Mouse (Mus musculus): ENCODE data around the gene Mcm3. TPM values are rescaled to one million over a fixed set of nuclear protein-coding genes. Genes with fewer than 3 reads are reported as not detected.
"Not testable (repeated sequence)": the region's sequence is repeated elsewhere in the genome, so short reads cannot be mapped to it uniquely, and the experiment has no call there.

The Mcm3 gene
- polyA plus RNA-seq, 1 experiment from 2014 or later: 28.3 TPM

DNA sequence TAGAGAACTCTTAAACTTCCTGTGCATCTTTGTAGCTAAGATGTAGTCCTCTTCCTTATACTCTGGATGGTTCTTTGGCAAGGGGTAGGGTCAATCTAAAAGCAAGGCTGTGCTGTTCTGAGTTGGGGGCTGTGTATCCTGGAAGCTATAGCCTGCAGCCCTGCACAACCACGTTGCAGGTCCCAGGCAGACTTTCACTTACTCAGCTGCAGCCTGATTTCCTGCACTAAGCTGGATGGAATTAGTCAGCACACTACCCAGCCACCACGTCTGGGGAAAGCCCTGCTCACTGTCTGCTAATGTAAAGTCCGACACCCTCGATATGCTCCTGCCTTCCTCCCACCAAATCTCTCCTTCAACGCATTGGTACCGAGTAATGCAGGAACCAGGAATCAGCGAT, 28.7 kb downstream of the Mcm3 start:
- 75% methylated on average over 7 of the region's 7 CpGs for WGBS
- Histone ChIP-seq H3K27me3 (ENCODE audit: control insufficient read depth, insufficient read depth, low read length) (no peaks in the 10 kb centered on the region), H3K4me3 (replicated peaks; ENCODE audit: low read depth, low read length) (no peak overlapping the region), H3K27ac (replicated peaks; ENCODE audit: low read depth, low read length) (no peak overlapping the region), H3K36me3 (ENCODE audit: control insufficient read depth, insufficient read depth, low read length) (no peaks in the 10 kb centered on the region), H3K4me2 (ENCODE audit: low read length) (no peak overlapping the region), H3K9me3 (ENCODE audit: control insufficient read depth, low read length) (no peaks in the 10 kb centered on the region), H3K4me1 (ENCODE audit: control insufficient read depth, insufficient read depth, low read length) (no peaks in the 10 kb centered on the region), H3K9ac (replicated peaks; ENCODE audit: low read length) (no peak overlapping the region)
- ATAC-seq (ENCODE audit: low FRiP score, low TSS enrichment): no peak
- no peak for DNase-seq

- H3K27me3 ChIP-seq (ENCODE audit: control insufficient read depth, insufficient read depth, low read length); H3K9me3 ChIP-seq (ENCODE audit: control insufficient read depth, low read length); H3K9ac ChIP-seq (replicated peaks; ENCODE audit: low read length); DNase-seq; H3K4me2 ChIP-seq (ENCODE audit: low read length); H3K36me3 ChIP-seq (ENCODE audit: control insufficient read depth, insufficient read depth, low read length); H3K4me1 ChIP-seq (ENCODE audit: control insufficient read depth, insufficient read depth, low read length); H3K4me3 ChIP-seq (replicated peaks; ENCODE audit: low read depth, low read length); ATAC-seq (ENCODE audit: low FRiP score, low TSS enrichment); H3K27ac ChIP-seq (replicated peaks; ENCODE audit: low read depth, low read length): not testable (repeated sequence)
- 80% methylated on average over 1 of the region's 1 CpGs for WGBS
Observed at GRCm38 (mm10) chr1:20790517-20790916, 29.6 kb downstream of the Mcm3 start, which contains the start of gene Il17f. Gene Il17f, minus strand, starts transcription at chr1:20790617.

DNA sequence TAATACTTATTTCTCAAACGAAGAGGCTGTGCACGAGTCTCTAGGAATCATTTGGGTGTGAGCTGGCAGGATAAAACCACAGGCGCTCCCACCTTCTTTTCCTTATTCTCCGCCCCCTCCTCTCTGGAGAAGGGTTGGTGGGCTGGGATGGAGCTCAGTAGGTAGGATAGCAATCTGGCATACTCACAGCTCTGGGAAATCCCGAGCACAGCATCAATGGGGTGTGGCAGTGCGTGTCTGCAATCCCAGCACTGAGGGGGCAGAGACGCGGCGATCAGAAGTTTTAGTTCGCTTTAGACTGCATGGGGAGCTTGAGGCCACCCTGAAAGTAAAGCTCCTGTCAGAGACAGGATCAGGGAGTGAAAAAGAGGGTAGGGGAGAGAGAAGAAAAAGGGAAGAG, 31.7 kb downstream of the Mcm3 start:
- no peak overlapping the region for H3K4me2 ChIP-seq (ENCODE audit: low read length)
- H3K9ac ChIP-seq (replicated peaks; ENCODE audit: low read length): no peak overlapping the region
- no peaks in the 10 kb centered on the region for H3K4me1 ChIP-seq (ENCODE audit: control insufficient read depth, insufficient read depth, low read length)
- no peak for ATAC-seq (ENCODE audit: low FRiP score, low TSS enrichment)
- H3K36me3 ChIP-seq (ENCODE audit: control insufficient read depth, insufficient read depth, low read length): no peaks in the 10 kb centered on the region
- H3K9me3 ChIP-seq (ENCODE audit: control insufficient read depth, low read length): no peaks in the 10 kb centered on the region
- no peak for DNase-seq
- no peaks in the 10 kb centered on the region for H3K27me3 ChIP-seq (ENCODE audit: control insufficient read depth, insufficient read depth, low read length)
- WGBS: 40% methylated on average over 10 of the region's 10 CpGs
- H3K27ac ChIP-seq (replicated peaks; ENCODE audit: low read depth, low read length): no peak overlapping the region
- no peak overlapping the region for H3K4me3 ChIP-seq (replicated peaks; ENCODE audit: low read depth, low read length)

DNA sequence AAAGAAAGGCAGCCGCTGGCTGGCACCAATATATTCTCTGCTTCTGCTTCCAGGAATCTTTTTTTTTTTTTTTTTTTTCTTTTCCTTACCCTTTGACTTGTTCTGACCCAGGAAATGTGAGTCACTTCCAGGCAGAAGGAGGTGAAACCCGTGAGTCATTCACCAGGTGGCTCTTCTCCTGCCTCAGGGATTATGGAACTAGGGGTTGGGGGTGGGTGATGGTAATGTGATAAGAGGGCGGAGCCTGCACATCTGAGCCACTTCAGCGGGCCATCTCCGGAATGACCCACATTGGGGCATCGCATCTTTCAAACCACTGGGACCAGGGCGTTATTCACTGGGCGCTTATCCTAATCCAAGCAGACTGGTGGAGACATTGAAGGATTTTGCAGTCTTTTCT, 33.1 kb downstream of the Mcm3 start:
- Histone ChIP-seq H3K4me1 (ENCODE audit: control insufficient read depth, insufficient read depth, low read length) (no peaks in the 10 kb centered on the region), H3K9ac (replicated peaks; ENCODE audit: low read length) (no peak overlapping the region), H3K36me3 (ENCODE audit: control insufficient read depth, insufficient read depth, low read length) (no peaks in the 10 kb centered on the region), H3K4me2 (ENCODE audit: low read length) (no peak overlapping the region), H3K27ac (replicated peaks; ENCODE audit: low read depth, low read length) (no peak overlapping the region), H3K9me3 (ENCODE audit: control insufficient read depth, low read length) (no peaks in the 10 kb centered on the region), H3K27me3 (ENCODE audit: control insufficient read depth, insufficient read depth, low read length) (no peaks in the 10 kb centered on the region), H3K4me3 (replicated peaks; ENCODE audit: low read depth, low read length) (no peak overlapping the region)
- WGBS: 62% methylated on average over 8 of the region's 8 CpGs
- no peak; the same call in 1 of the 2 replicates for ATAC-seq (ENCODE audit: low FRiP score, low TSS enrichment)
- no peak for DNase-seq

GRCm38 (mm10) chr1:20778366-20778765, 41.7 kb downstream of the Mcm3 start:
- 83% methylated on average over 2 of the region's 2 CpGs for WGBS
- H3K27ac ChIP-seq (replicated peaks; ENCODE audit: low read depth, low read length): no peak overlapping the region
- DNase-seq (no peak), ATAC-seq (ENCODE audit: low FRiP score, low TSS enrichment) (no peak)
- H3K9ac ChIP-seq (replicated peaks; ENCODE audit: low read length): no peak overlapping the region
- H3K36me3 ChIP-seq (ENCODE audit: control insufficient read depth, insufficient read depth, low read length): no peaks in the 10 kb centered on the region
- H3K4me3 ChIP-seq (replicated peaks; ENCODE audit: low read depth, low read length): no peak overlapping the region
- no peaks in the 10 kb centered on the region for H3K27me3 ChIP-seq (ENCODE audit: control insufficient read depth, insufficient read depth, low read length)
- H3K4me1 ChIP-seq (ENCODE audit: control insufficient read depth, insufficient read depth, low read length): no peaks in the 10 kb centered on the region
- no peaks in the 10 kb centered on the region for H3K9me3 ChIP-seq (ENCODE audit: control insufficient read depth, low read length)
- H3K4me2 ChIP-seq (ENCODE audit: low read length): no peak overlapping the region

- not testable (repeated sequence) for H3K9me3 ChIP-seq (ENCODE audit: control insufficient read depth, low read length); H3K9ac ChIP-seq (replicated peaks; ENCODE audit: low read length)
Observed at GRCm38 (mm10) chr1:20774026-20774730, 45.9 kb downstream of the Mcm3 start.

GRCm38 (mm10) chr1:20766526-20766925, 53.6 kb downstream of the Mcm3 start:
- no peak overlapping the region for H3K9ac ChIP-seq (replicated peaks; ENCODE audit: low read length)
- no peaks in the 10 kb centered on the region for H3K27me3 ChIP-seq (ENCODE audit: control insufficient read depth, insufficient read depth, low read length)
- H3K4me1 ChIP-seq (ENCODE audit: control insufficient read depth, insufficient read depth, low read length): no peaks in the 10 kb centered on the region
- no peak overlapping the region for H3K4me2 ChIP-seq (ENCODE audit: low read length)
- WGBS: 92% methylated on average over 6 of the region's 6 CpGs
- H3K4me3 ChIP-seq (replicated peaks; ENCODE audit: low read depth, low read length): no peak overlapping the region
- no peak overlapping the region for H3K27ac ChIP-seq (replicated peaks; ENCODE audit: low read depth, low read length)
- H3K9me3 ChIP-seq (ENCODE audit: control insufficient read depth, low read length): no peaks in the 10 kb centered on the region
- H3K36me3 ChIP-seq (ENCODE audit: control insufficient read depth, insufficient read depth, low read length): no peaks in the 10 kb centered on the region
- ATAC-seq (ENCODE audit: low FRiP score, low TSS enrichment) (no peak), DNase-seq (no peak)

More at GRCm38 (mm10) chr1:20774026-20774730, 45.9 kb downstream of the Mcm3 start:
- not testable (repeated sequence) for ATAC-seq (ENCODE audit: low FRiP score, low TSS enrichment); H3K27me3 ChIP-seq (ENCODE audit: control insufficient read depth, insufficient read depth, low read length); DNase-seq; H3K27ac ChIP-seq (replicated peaks; ENCODE audit: low read depth, low read length); H3K36me3 ChIP-seq (ENCODE audit: control insufficient read depth, insufficient read depth, low read length); H3K4me3 ChIP-seq (replicated peaks; ENCODE audit: low read depth, low read length); H3K4me1 ChIP-seq (ENCODE audit: control insufficient read depth, insufficient read depth, low read length); H3K4me2 ChIP-seq (ENCODE audit: low read length)
- WGBS: 85% methylated on average over 4 of the region's 4 CpGs

DNA sequence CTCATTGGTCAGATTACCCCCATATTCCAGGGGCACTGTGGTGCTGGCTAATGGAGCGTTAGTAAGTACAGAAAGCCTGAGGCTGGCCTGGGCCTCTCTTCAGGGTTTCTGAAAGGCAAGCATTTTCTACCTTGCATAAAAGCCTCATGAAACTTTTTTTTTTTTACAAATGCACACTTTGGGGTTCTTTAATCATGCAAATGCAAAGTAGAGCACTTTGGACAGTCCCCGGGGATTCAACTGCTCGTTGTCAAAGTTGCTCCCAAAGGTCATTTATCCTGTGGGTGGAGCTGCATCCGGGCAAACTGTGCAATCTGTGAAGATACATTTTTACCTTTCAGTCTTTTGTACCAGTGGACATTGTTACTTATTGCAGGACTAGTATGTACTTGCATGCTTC, 58.7 kb downstream of the Mcm3 start:
- 69% methylated on average over 4 of the region's 4 CpGs for WGBS
- no peak overlapping the region for H3K27ac ChIP-seq (replicated peaks; ENCODE audit: low read depth, low read length)

GRCm38 (mm10) chr1:20760331-20760730, 59.8 kb downstream of the Mcm3 start:
- H3K27ac ChIP-seq (replicated peaks; ENCODE audit: low read depth, low read length): no peak overlapping the region
- H3K4me3 ChIP-seq (replicated peaks; ENCODE audit: low read depth, low read length): no peak overlapping the region
- no peaks in the 10 kb centered on the region for H3K4me1 ChIP-seq (ENCODE audit: control insufficient read depth, insufficient read depth, low read length)
- no peak for ATAC-seq (ENCODE audit: low FRiP score, low TSS enrichment)
- no peak for DNase-seq
- H3K27me3 ChIP-seq (ENCODE audit: control insufficient read depth, insufficient read depth, low read length): no peaks in the 10 kb centered on the region
- no peak overlapping the region for H3K4me2 ChIP-seq (ENCODE audit: low read length)
- no peak overlapping the region for H3K9ac ChIP-seq (replicated peaks; ENCODE audit: low read length)
- H3K36me3 ChIP-seq (ENCODE audit: control insufficient read depth, insufficient read depth, low read length): no peaks in the 10 kb centered on the region
- 82% methylated on average over 5 of the region's 5 CpGs for WGBS
- no peaks in the 10 kb centered on the region for H3K9me3 ChIP-seq (ENCODE audit: control insufficient read depth, low read length)

More for the DNA sequence above, 58.7 kb downstream of the Mcm3 start:
- Histone ChIP-seq H3K4me3 (replicated peaks; ENCODE audit: low read depth, low read length) (no peak overlapping the region), H3K4me1 (ENCODE audit: control insufficient read depth, insufficient read depth, low read length) (no peaks in the 10 kb centered on the region), H3K4me2 (ENCODE audit: low read length) (no peak overlapping the region), H3K9me3 (ENCODE audit: control insufficient read depth, low read length) (no peaks in the 10 kb centered on the region), H3K9ac (replicated peaks; ENCODE audit: low read length) (no peak overlapping the region), H3K36me3 (ENCODE audit: control insufficient read depth, insufficient read depth, low read length) (no peaks in the 10 kb centered on the region), H3K27me3 (ENCODE audit: control insufficient read depth, insufficient read depth, low read length) (no peaks in the 10 kb centered on the region)
- ATAC-seq (ENCODE audit: low FRiP score, low TSS enrichment) (no peak), DNase-seq (no peak)

All from midbrain, embryonic 14.5 days (tissue).